Mouse (Mus musculus) MEL (cell line): ENCODE measurements around the gene Trim37. TPM values are rescaled to one million over a fixed set of nuclear protein-coding genes. Genes with fewer than 3 reads are reported as not detected.

Source experiments
- DNase-seq: peaks from one replicate; pipeline ENCODE4 v3.0.0; 2011; ENCODE audit warnings: low read depth, low spot score
- H3K27ac ChIP-seq: 2 replicates; pipeline ENCODE4 v1.5.1; 2012; ENCODE audit warnings: low read depth, mild to moderate bottlenecking, control low read depth, low read length, moderate library complexity; ENCODE audit not compliant: control insufficient read depth
- H3K27me3 ChIP-seq, 2 experiments: fragments of 150-350 bp in 1 of 2; sonication (generic) in 1 of 2; 2 replicates each; pipeline ENCODE4 v1.6.1; 2012; ENCODE audit warnings: low read length in 2 of 2, mild to moderate bottlenecking in 2 of 2, improper control_type of control experiment in 1 of 2, moderate library complexity in 1 of 2; ENCODE audit not compliant: insufficient read depth in 2 of 2, control insufficient read depth in 1 of 2
- H3K36me3 ChIP-seq, 2 experiments: 2 replicates each; pipeline ENCODE4 v1.6.1; 2012 to 2014; ENCODE audit warnings: low read length in 2 of 2, improper control_type of control experiment in 1 of 2, inconsistent platforms in 1 of 2, mild to moderate bottlenecking in 1 of 2; ENCODE audit not compliant: insufficient read depth in 2 of 2, control insufficient read depth in 1 of 2
- H3K4me1 ChIP-seq, 2 experiments: fragments of 150-350 bp in 1 of 2; sonication (generic) in 1 of 2; 2 replicates each; pipeline ENCODE4 v1.6.1; 2012; ENCODE audit warnings: low read length in 2 of 2, improper control_type of control experiment in 1 of 2, mild to moderate bottlenecking in 1 of 2; ENCODE audit not compliant: insufficient read depth in 2 of 2, control insufficient read depth in 1 of 2
- H3K4me3 ChIP-seq, 2 experiments: fragments of 150-350 bp in 1 of 2; sonication (generic) in 1 of 2; 2 replicates each; pipeline ENCODE4 v1.5.1; 2012; ENCODE audit warnings: low read depth in 2 of 2, low read length in 2 of 2, mild to moderate bottlenecking in 2 of 2, moderate library complexity in 2 of 2, control low read depth in 1 of 2, improper control_type of control experiment in 1 of 2; ENCODE audit not compliant: control insufficient read depth in 1 of 2, insufficient read depth in 1 of 2
- H3K79me2 ChIP-seq: 2 replicates; pipeline ENCODE4 v1.6.1; 2012; ENCODE audit warnings: mild to moderate bottlenecking, low read length, moderate library complexity; ENCODE audit not compliant: control insufficient read depth, poor library complexity, insufficient read depth
- H3K9ac ChIP-seq: 2 replicates; pipeline ENCODE4 v1.6.1; 2012; ENCODE audit warnings: low read depth, mild to moderate bottlenecking, control low read depth, low read length, moderate library complexity; ENCODE audit not compliant: control insufficient read depth, poor library complexity, severe bottlenecking
- H3K9me3 ChIP-seq: fragments of 150-350 bp; sonication (generic); replicated peaks from 2 replicates; pipeline ENCODE4 v1.6.1; 2012; ENCODE audit warnings: mild to moderate bottlenecking, low read length, improper control_type of control experiment, moderate library complexity; ENCODE audit not compliant: insufficient read depth
- BHLHE40 ChIP-seq: IDR thresholded peaks from 2 replicates; pipeline ENCODE4 v1.6.1; 2012; ENCODE audit warnings: low read depth, mild to moderate bottlenecking, inconsistent platforms, low read length, improper control_type of control experiment, borderline replicate concordance
- CHD1 ChIP-seq: IDR thresholded peaks from 2 replicates; pipeline ENCODE4 v1.6.1; 2012; ENCODE audit warnings: low read depth, mild to moderate bottlenecking, inconsistent platforms, low read length, improper control_type of control experiment
- CHD2 ChIP-seq: IDR thresholded peaks from 2 replicates; pipeline ENCODE4 v1.6.1; 2011; ENCODE audit warnings: low read length, improper control_type of control experiment
- CTCF ChIP-seq, 3 experiments: IDR thresholded peaks in 2 of 3; conservative IDR thresholded peaks in 1 of 3; 2 replicates each; pipeline ENCODE4 v1.5.1; 2011 to 2012; ENCODE audit warnings: low read length in 3 of 3, low read depth in 2 of 3, mild to moderate bottlenecking in 2 of 3, improper control_type of control experiment in 1 of 3, inconsistent platforms in 1 of 3, mixed read lengths in 1 of 3, moderate library complexity in 1 of 3; ENCODE audit not compliant: control insufficient read depth in 1 of 3, insufficient read depth in 1 of 3, poor library complexity in 1 of 3, severe bottlenecking in 1 of 3
- E2F4 ChIP-seq: IDR thresholded peaks from 2 replicates; pipeline ENCODE4 v1.6.1; 2011; ENCODE audit warnings: low read depth, low read length, improper control_type of control experiment, borderline replicate concordance
- ELF1 ChIP-seq: IDR thresholded peaks from 2 replicates; pipeline ENCODE4 v1.6.1; 2014; ENCODE audit warnings: low read depth, mild to moderate bottlenecking, inconsistent platforms, low read length, improper control_type of control experiment, moderate library complexity
- EP300 ChIP-seq, 2 experiments: IDR thresholded peaks; 2 replicates each; pipeline ENCODE4 v1.6.1; 2011; ENCODE audit warnings: improper control_type of control experiment in 2 of 2, low read length in 2 of 2, low read depth in 1 of 2, mild to moderate bottlenecking in 1 of 2
- ETS1 ChIP-seq: IDR thresholded peaks from 2 replicates; pipeline ENCODE4 v1.6.1; 2012; ENCODE audit warnings: low read depth, mild to moderate bottlenecking, inconsistent platforms, low read length, improper control_type of control experiment, moderate library complexity
- GABPA ChIP-seq: IDR thresholded peaks from 2 replicates; pipeline ENCODE4 v1.6.1; 2012; ENCODE audit warnings: low read depth, mild to moderate bottlenecking, inconsistent platforms, low read length, improper control_type of control experiment, moderate library complexity
- GATA1 ChIP-seq: IDR thresholded peaks from 2 replicates; pipeline ENCODE4 v1.6.1; 2011; ENCODE audit warnings: low read depth, low read length, improper control_type of control experiment
- HCFC1 ChIP-seq: IDR thresholded peaks from 2 replicates; pipeline ENCODE4 v1.6.1; 2012; ENCODE audit warnings: low read depth, mild to moderate bottlenecking, inconsistent platforms, low read length, improper control_type of control experiment, moderate library complexity
- JUND ChIP-seq: IDR thresholded peaks from 2 replicates; pipeline ENCODE4 v1.6.1; 2011; ENCODE audit warnings: low read depth, mild to moderate bottlenecking, improper control_type of control experiment, low read length
- MAFK ChIP-seq: IDR thresholded peaks from 2 replicates; pipeline ENCODE4 v1.6.1; 2011; ENCODE audit warnings: low read depth, mild to moderate bottlenecking, low read length, improper control_type of control experiment, borderline replicate concordance
- MAX ChIP-seq: IDR thresholded peaks from 2 replicates; pipeline ENCODE4 v1.6.1; 2011; ENCODE audit warnings: low read length, improper control_type of control experiment
- MAZ ChIP-seq: IDR thresholded peaks from 2 replicates; pipeline ENCODE4 v1.6.1; 2012; ENCODE audit warnings: low read depth, mild to moderate bottlenecking, inconsistent platforms, low read length, improper control_type of control experiment
- MXI1 ChIP-seq: IDR thresholded peaks from 2 replicates; pipeline ENCODE4 v1.6.1; 2011; ENCODE audit warnings: mild to moderate bottlenecking, low read depth, low read length, improper control_type of control experiment
- MYB ChIP-seq: IDR thresholded peaks from 2 replicates; pipeline ENCODE4 v1.6.1; 2011; ENCODE audit warnings: mild to moderate bottlenecking, low read depth, low read length, improper control_type of control experiment
- MYC ChIP-seq: IDR thresholded peaks from 2 replicates; pipeline ENCODE4 v1.6.1; 2011; ENCODE audit warnings: low read depth, mild to moderate bottlenecking, low read length, improper control_type of control experiment, moderate library complexity
- NELFE ChIP-seq: IDR thresholded peaks from 2 replicates; pipeline ENCODE4 v1.6.1; 2011; ENCODE audit warnings: low read depth, low read length, improper control_type of control experiment
- NRF1 ChIP-seq: IDR thresholded peaks from 2 replicates; pipeline ENCODE4 v1.6.1; 2014; ENCODE audit warnings: low read depth, mild to moderate bottlenecking, inconsistent platforms, low read length, improper control_type of control experiment, moderate library complexity; ENCODE audit not compliant: poor library complexity, insufficient read depth, severe bottlenecking
- POLR2A ChIP-seq, 2 experiments: IDR thresholded peaks; 2 replicates each; pipeline ENCODE4 v1.6.1; 2011 to 2012; ENCODE audit warnings: low read length in 2 of 2, mild to moderate bottlenecking in 2 of 2, control low read depth in 1 of 2, improper control_type of control experiment in 1 of 2, low read depth in 1 of 2, moderate library complexity in 1 of 2; ENCODE audit not compliant: control insufficient read depth in 1 of 2, insufficient read depth in 1 of 2, poor library complexity in 1 of 2
- POLR2AphosphoS2 ChIP-seq: IDR thresholded peaks from 2 replicates; pipeline ENCODE4 v1.6.1; 2011; ENCODE audit warnings: low read length, improper control_type of control experiment
- POLR2AphosphoS5 ChIP-seq: IDR thresholded peaks from 2 replicates; pipeline ENCODE4 v1.6.1; 2012; ENCODE audit warnings: low read depth, borderline replicate concordance, mild to moderate bottlenecking, inconsistent platforms, low read length, moderate library complexity, mixed read lengths
- RAD21 ChIP-seq: IDR thresholded peaks from 2 replicates; pipeline ENCODE4 v1.6.1; 2011; ENCODE audit warnings: mild to moderate bottlenecking, low read depth, low read length, improper control_type of control experiment
- RCOR1 ChIP-seq: IDR thresholded peaks from 2 replicates; pipeline ENCODE4 v1.6.1; 2012; ENCODE audit warnings: low read depth, mild to moderate bottlenecking, inconsistent platforms, low read length, improper control_type of control experiment
- SIN3A ChIP-seq: IDR thresholded peaks from 2 replicates; pipeline ENCODE4 v1.6.1; 2012; ENCODE audit warnings: low read length, improper control_type of control experiment, inconsistent platforms
- TAL1 ChIP-seq: IDR thresholded peaks from 2 replicates; pipeline ENCODE4 v1.6.1; 2012; ENCODE audit warnings: mild to moderate bottlenecking, inconsistent platforms, low read length, moderate library complexity, mixed read lengths
- UBTF ChIP-seq: IDR thresholded peaks from 2 replicates; pipeline ENCODE4 v1.6.1; 2012; ENCODE audit warnings: low read depth, mild to moderate bottlenecking, inconsistent platforms, low read length, improper control_type of control experiment, moderate library complexity, borderline replicate concordance; ENCODE audit not compliant: insufficient read depth
- USF1 ChIP-seq: IDR thresholded peaks from 2 replicates; pipeline ENCODE4 v1.6.1; 2014; ENCODE audit warnings: low read depth, mild to moderate bottlenecking, inconsistent platforms, low read length, improper control_type of control experiment, moderate library complexity
- USF2 ChIP-seq, 2 experiments: IDR thresholded peaks; 2 replicates each; pipeline ENCODE4 v1.6.1; 2011 to 2012; ENCODE audit warnings: improper control_type of control experiment in 2 of 2, low read length in 2 of 2, borderline replicate concordance in 1 of 2, inconsistent platforms in 1 of 2, low read depth in 1 of 2, mild to moderate bottlenecking in 1 of 2; ENCODE audit not compliant: insufficient read depth in 1 of 2
- ZC3H11A ChIP-seq: IDR thresholded peaks from 2 replicates; pipeline ENCODE4 v1.6.1; 2012; ENCODE audit warnings: low read depth, mild to moderate bottlenecking, inconsistent platforms, low read length, improper control_type of control experiment
- ZKSCAN1 ChIP-seq: IDR thresholded peaks from 2 replicates; pipeline ENCODE4 v1.6.1; 2012; ENCODE audit warnings: low read depth, mild to moderate bottlenecking, inconsistent platforms, low read length, improper control_type of control experiment, moderate library complexity
- ZMIZ1 ChIP-seq: IDR thresholded peaks from 2 replicates; pipeline ENCODE4 v1.6.1; 2012; ENCODE audit warnings: low read depth, mild to moderate bottlenecking, inconsistent platforms, low read length, improper control_type of control experiment, moderate library complexity
- polyA plus RNA-seq, 2 experiments: library from polyadenylated mRNA; stranded (reverse) in 1 of 2; unstranded in 1 of 2; fragments of >175 nt in 1 of 2; fragments of >200 nt in 1 of 2; gene quantifications; 2 replicates each; pipeline versions ENCODE4 v1.2.1 to v1.2.4; 2012; ENCODE audit warnings: low replicate concordance in 2 of 2, low read depth in 1 of 2; ENCODE audit not compliant: insufficient read length in 2 of 2, insufficient read depth in 1 of 2, missing spikeins in 1 of 2
- total RNA-seq: library from RNA; depleted of rRNA; stranded (reverse); fragments of 300-350 nt; gene quantifications from 2 replicates; pipeline ENCODE4 v1.2.3, GENCODE M21; 2012; rRNA removed

Gene Trim37
- total RNA-seq: 39.3 and 48.9 TPM in 2 replicates
- polyA plus RNA-seq: 10 to 100 TPM in 1 of 2 experiments, not detected in 1; 52.1 TPM

GRCm38 (mm10) chr11:87126824-87127816 lies at the start of gene Trim37:
Gene Trim37, plus strand, starts transcription at chr11:87127077.
- Histone ChIP-seq H3K27me3 (no peaks in the 10 kb centered on the region), H3K4me3 (peak within 1 kb of the TSS; percentile 72 to 77), H3K9me3 (no peaks in the 10 kb centered on the region), H3K36me3 (peaks cover 14 to 19% of the 10 kb centered on the region in 2 experiments), H3K9ac (peak within 1 kb of the TSS; percentile 84), H3K27ac (peak within 1 kb of the TSS; percentile 76), H3K4me1 (peaks cover 4 to 8% of the 10 kb centered on the region in 2 experiments), H3K79me2 (peaks cover 20% of the 10 kb centered on the region)
- peak; percentile 97 for DNase-seq
- 0 out of 2 replicates have a peak, but pooled peaks have one; percentile 67 for TF ChIP-seq POLR2AphosphoS2
- 0 out of 2 replicates have a peak, but pooled peaks have one; percentile 16 for TF ChIP-seq CHD1
- TF ChIP-seq POLR2A (IDR thresholded peaks at IDR 0.05; ENCODE audit: control insufficient read depth in 1 of 2, insufficient read depth in 1 of 2, low read depth in 1 of 2, low read length in 2 of 2, poor library complexity in 1 of 2): peak; percentile 82 to 94
- TF ChIP-seq MYB: no peak
- no peak for TF ChIP-seq POLR2AphosphoS5
- TF ChIP-seq RAD21: no peak
- no peak for TF ChIP-seq MAFK
- TF ChIP-seq USF2 (IDR thresholded peaks at IDR 0.05; ENCODE audit: borderline replicate concordance in 1 of 2, insufficient read depth in 1 of 2, low read depth in 1 of 2, low read length in 2 of 2): peak in 1 of 2 experiments; percentile 53; a peak in 1 of 4 replicates
- no peak; the same call in 1 of the 2 replicates for TF ChIP-seq ZMIZ1
- TF ChIP-seq MXI1: peak; percentile 95
- no peak; the same call in 1 of the 2 replicates for TF ChIP-seq CHD2
- TF ChIP-seq BHLHE40: peak; percentile 48; the same call in 1 of the 2 replicates
- TF ChIP-seq GATA1: no peak
- TF ChIP-seq ZKSCAN1: no peak
- no peak for TF ChIP-seq RCOR1
- peak; percentile 83 for TF ChIP-seq NRF1
- no peak for TF ChIP-seq UBTF
- TF ChIP-seq CTCF (IDR thresholded peaks at IDR 0.05 in 2 of 3, conservative IDR thresholded peaks at IDR 0.05 in 1 of 3; ENCODE audit: control insufficient read depth in 1 of 3, insufficient read depth in 1 of 3, low read depth in 2 of 3, low read length in 3 of 3, poor library complexity in 1 of 3, severe bottlenecking in 1 of 3): 0 out of 6 replicates have a peak, but pooled peaks of 1 of the 3 experiments have one; percentile 1
- peak; percentile 56 for TF ChIP-seq ELF1
- TF ChIP-seq SIN3A: peak; percentile 93
- TF ChIP-seq ETS1: peak; percentile 55
- TF ChIP-seq MAZ: peak; percentile 78
- TF ChIP-seq EP300 (IDR thresholded peaks at IDR 0.05; ENCODE audit: low read depth in 1 of 2, low read length in 2 of 2): peak in 1 of 2 experiments; percentile 42; a peak in 1 of 4 replicates
- TF ChIP-seq NELFE: peak; percentile 82
- no peak for TF ChIP-seq GABPA
- no peak for TF ChIP-seq JUND
- peak; percentile 94 for TF ChIP-seq USF1
- no peak for TF ChIP-seq TAL1
- TF ChIP-seq E2F4: 0 out of 2 replicates have a peak, but pooled peaks have one; percentile 45
- peak; percentile 74 for TF ChIP-seq HCFC1
- no peak; the same call in 1 of the 2 replicates for TF ChIP-seq MYC
- TF ChIP-seq ZC3H11A: no peak
- peak; percentile 85 for TF ChIP-seq MAX
